Mouse (Mus musculus): ENCODE data around the gene Vps37b.

Gene Vps37b

GRCm38 (mm10) chr5:124045453-124046010, 13.5 kb upstream of the Vps37b start:
- peak; percentile 68 to 79 for DNase-seq

DNA sequence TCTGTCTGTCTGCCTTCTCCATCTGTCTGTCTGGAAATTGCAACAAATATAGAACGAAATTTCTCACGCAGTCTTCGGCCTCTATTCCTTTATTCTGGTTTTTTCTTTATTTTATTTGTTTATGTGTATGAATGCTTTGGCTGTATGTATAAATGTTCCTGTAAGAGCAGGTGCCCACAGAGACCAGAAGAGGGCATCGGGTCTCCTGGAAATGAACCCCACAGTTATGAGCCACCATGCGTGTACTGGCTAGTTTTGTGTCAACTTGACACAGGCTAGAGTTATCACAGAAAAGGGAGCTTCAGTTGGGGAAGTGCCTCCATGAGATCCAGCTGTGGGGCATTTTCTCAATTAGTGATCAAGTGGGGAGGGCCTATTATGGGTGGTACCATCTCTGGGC, 11.9 kb upstream of the Vps37b start:
- no peak for DNase-seq

- DNase-seq = peak; percentile 79 to 88
Observed at GRCm38 (mm10) chr5:124043212-124043978, 11.3 kb upstream of the Vps37b start.

DNA sequence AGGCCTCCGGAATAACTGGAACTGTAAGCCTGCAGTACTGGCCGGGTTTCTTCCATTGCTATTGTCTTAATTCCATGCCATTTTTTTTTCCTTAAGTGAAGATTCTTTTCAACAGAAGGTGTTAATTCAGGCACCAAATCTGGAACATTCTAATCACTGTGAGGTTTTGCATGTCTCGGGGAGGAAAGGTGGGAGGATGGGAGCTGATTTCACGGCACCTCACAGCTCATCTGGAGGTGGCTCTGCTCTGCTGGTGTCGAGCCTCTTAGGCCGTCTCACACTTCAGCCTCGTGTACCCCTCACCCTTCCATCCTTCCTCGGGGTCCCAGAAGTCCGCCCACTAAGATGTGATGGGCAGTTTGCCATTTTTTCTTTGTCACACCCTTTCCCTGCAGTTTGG, 9.0 kb upstream of the Vps37b start:
- no peak for DNase-seq

DNA sequence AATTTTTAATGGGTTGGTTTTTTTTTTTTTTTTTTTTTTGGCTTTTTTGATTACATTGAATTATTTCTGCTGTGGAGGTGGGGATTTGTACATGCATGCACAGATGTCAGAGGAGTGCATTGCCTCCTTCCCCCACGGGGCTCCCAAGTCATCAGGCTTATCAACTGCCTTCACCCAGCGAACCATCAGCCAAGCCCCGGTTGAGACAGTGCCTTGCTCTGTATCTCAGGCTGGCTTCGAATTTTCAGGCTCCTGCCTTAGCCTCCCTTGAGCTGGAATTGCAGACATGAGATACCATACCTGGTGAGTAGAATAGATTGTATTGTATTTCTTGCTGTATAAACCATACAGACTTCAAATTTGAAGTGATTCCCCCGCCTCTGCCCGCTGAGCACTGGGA, 7.5 kb upstream of the Vps37b start:
- no peak for DNase-seq

DNA sequence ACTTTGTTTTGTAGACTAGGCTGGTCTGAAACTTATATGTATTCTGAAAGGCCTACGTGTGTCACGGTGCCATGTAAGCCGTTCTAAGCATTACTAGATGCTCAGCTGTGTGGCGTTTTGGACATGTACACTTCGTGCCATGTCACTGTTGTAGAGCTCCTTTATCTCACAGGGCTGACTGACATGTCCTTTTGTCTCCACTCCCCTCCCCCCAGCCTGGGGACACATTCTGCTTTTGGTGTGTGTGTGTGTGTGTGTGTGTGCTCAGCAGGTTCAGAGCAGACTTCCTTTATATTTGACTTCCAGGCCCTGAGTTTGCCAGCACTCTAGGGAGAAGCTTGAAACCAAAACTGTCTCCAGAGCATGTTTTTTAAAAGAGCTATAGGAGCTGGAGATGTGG, 4.8 kb upstream of the Vps37b start:
- no peak for DNase-seq

DNA sequence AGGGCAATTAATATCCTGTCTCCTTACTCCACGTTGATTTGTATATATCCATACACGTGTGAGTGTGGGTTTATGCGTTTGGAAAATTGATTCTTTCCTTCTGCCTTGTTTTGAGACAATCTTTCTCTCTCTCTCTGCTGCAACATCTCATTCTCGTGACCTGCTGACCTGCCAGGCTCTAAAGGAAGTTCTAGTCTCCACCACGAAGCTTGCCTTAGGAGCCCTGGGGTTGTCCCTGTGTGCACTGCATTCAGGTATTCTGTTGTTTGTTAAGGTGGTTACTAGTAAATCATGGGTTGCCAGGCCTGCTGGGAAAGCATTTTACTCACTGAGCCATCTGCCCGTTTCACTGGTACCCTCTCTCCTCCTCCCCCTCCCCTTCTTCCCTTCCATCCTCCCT, 4.3 kb upstream of the Vps37b start:
- no peak for DNase-seq

DNA sequence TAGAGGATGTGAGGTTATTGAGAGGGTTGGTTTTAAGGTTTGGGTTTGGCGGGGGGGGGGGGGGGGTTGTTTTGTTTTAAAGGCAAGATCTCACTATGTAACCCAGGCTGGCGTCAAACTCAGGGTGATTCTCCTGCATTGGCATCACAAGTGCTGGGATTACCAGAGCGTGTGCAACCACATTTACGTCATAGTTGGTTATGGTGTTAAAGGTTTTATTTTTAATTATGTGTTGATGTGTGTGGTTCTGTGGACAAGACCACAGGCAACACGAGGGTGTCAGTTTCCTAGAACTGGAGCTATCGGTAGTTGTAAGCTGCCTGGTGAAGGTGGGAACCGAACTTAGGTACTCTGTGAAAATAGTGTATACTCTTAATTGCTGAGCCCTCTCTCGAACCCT, 3.7 kb upstream of the Vps37b start:
- no peak for DNase-seq

- no peak for DNase-seq
Observed at GRCm38 (mm10) chr5:124035406-124035805, 3.3 kb upstream of the Vps37b start.

GRCm38 (mm10) chr5:124034471-124034870, 2.4 kb upstream of the Vps37b start:
- DNase-seq = no peak

DNA sequence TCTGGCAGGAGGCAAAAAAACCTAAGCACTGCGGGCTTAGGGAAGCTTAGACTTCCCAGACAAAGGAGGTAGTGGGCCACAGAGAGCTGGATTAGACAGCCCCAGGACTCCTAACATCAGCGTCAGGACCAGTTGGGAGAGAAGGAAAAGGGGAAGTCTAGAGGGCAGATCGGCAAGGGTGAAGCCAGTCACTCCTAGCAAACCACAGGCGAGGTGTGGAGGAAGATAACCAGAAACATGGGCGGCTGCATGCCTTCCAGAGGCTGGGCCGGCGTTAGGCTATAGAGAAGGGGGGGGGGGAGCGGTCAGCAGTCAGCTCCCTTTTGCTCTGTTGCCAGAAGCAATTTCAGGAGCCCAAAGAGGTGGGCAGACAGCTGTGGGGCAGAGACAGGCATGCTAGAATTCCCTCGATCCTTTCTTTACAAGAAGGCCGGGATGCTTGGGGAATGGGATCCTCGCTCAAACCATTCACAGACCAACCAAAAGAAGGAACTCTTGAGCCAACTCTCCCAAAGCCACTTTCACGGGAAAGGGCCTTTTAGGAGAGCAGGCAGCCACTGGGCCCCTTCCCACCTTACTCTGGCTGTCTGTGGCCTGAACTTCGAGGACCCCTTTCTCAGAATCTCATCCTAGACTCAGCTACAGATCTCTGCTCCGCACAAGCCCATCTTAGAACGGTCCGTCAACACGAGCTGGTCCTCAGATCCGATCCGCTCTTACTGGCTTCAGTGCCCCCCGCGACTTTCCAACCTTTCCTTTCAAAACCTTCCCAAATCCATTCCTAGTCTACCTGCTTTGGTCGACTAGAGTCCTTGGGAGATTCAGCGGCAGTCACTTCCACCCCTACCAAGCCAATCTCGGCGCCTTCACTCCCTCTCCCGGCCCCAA, 758 bp downstream of the Vps37b start:
- DNase-seq = peak in 1 of 2 experiments; percentile 57

DNA sequence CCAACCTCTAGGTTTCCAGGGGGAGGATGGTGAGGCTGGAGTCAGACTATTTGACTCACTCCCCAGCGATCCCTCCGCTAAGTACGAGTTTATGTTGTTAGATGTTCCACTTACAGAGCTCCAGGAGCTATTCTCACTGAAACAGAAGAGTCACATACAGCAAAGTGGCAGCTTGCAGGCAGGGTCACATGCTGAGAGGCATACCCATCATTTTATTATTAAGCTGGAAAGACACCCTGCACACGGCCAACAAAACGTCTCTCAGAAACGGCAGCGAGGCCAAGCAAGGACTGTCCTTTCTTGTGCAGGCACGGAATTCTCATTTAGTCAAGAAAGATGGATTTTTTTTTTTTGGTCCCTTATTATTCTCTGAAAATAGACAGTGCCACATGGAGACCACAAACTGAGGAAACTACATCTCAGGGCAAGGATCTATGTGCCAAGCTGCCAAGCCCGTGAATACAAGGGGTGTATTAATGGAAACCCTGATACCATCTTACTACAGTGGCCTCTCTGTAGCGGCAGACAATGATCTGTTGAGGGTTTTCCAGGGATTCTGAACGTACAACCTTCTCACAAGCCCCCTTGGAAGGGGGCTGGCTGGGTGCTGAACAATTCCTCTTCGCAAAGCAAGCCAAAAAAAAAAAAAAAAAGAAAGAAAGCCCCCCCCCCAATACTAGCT, 1.5 kb downstream of the Vps37b start:
- DNase-seq = peak; percentile 58 to 62

DNA sequence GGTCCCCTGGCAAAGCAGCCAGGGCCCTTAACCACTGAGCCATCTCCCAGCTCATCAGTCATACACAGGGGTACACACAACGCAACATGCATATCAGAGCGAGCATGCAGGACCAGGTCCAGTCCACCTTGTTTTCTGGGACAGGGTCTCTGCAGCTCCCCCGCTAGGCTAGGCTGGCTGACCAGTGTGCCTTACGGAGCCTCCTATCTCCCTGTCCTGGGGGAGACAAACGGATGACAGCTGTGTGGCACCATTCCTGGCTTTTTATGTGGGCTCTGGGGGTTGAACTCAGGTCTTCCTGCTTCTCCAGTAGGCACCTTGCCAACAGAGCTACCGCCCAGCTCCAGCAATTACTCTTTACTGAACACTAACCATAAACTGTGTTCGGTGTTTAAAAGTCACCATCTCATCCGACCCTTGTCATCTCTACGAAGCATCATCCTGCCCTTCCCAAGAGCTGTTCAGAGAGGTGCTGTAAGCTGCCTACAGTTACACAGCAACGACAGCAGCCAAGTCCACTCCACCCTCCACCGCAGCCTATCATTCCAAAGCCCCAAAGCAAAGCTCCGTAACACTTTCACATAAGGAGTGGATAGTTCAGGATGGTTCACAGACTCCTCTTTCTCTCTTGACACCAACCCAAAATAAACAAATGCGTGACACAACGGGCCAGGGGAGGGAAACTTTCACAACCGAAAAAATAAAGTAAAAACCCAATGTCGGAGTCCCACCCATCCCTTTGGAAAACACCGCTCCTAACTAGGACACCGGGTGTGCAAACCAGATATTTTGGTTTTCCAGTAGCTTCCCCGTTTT, 2.6 kb downstream of the Vps37b start:
- DNase-seq = peak in 1 of 2 experiments; percentile 38

- peak in 1 of 2 experiments; percentile 2 for DNase-seq
Observed at GRCm38 (mm10) chr5:124028680-124029079, 3.4 kb downstream of the Vps37b start.

DNA sequence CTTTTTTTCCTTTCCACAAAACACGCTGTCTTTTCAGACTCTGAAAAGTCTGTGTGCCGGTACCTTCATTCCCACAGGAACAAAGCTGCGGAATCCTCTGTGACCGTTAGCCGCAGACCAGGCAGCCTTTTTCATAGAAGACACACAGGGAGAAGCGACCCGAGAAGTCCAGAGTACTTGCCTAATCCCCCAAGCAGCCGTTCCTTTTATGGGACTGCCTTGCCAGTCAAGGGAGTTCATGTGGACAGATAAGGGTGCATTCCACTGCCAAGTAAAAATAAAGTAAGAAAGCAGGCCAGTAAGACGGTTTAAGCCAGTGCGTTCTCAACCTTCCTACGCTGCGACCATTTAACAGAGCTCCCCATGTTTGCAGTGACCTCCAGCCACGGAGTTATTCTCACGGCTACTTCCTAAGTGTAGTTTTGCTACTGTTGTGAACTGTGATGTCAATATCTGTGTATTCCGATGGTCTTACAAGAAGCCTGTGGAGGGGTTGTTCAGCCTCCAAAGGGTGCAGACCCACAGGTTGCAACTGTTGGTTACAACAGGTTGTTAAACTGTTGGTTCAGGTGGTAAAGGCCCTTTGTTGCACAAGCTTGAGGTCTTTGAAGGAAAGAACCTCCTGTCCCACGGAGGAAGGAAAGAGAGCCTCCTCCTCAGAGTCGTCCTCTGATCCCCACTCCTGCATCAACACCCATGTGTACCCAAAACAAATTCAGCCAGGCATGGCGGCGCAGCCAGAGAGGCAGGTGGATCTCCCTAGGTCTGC, 4.2 kb downstream of the Vps37b start:
- DNase-seq = peak in 1 of 2 experiments; percentile 11

DNA sequence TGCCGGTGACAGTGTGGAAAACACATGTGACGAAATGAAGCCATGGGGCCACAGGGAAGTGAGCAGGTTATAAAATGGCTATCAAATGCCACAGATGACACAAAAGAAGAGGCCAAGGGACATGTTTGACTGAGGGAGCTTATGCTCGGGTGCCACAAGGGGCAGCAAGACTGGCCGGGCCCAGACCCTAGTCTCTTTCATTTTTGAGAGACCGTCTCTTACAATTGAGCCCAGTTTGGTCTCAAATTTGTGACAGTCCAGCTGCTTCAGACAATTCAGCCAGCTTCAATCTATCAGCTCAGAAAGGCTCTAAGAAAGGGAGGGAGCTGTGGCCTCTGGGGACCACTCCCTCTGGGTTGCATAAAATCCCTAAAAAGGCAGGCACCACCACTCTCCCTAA, 5.5 kb downstream of the Vps37b start:
- DNase-seq = no peak

GRCm38 (mm10) chr5:124025587-124026441, 6.3 kb downstream of the Vps37b start:
- peak; percentile 39 to 50 for DNase-seq

DNA sequence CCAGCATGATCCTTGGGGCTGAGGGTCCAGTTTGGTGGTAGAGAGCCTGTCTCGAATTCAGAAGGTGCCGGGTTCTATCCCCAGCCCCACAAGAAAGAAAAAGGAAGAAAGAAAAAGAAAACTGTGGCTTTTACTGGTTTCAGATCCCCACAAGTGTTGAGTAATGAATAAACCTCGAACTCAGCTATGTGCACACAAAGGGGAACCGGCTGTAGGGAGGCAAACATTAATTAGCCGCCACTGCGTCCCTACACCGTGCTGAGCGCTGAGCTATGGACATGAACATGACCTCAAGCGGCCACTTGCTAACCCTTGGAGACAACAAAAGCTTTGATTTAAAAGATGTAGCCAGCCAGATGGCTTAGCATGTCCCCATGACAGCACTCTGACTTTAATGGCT, 6.9 kb downstream of the Vps37b start:
- peak in 1 of 2 experiments; percentile 14 for DNase-seq

DNA sequence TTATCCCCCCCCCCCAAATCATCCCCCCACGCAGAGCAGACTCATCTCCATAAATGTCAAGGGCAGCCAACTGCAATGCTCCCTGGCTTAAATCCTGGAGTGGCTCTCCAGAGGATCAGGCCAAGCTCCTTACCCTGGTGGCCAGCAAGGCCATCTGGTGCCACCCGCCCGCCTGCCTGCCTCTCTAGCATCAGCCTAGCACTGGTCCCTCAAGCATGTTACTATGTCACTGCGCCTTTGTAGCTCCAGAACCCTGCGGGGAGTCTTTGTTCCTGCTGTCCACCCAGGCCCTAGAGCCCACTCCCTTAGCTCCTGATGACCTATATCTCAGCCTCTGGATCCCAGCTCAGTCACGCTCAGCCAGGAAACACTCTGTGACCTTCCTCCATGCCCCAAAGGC, 7.4 kb downstream of the Vps37b start:
- DNase-seq = peak; percentile 74 to 79

DNA sequence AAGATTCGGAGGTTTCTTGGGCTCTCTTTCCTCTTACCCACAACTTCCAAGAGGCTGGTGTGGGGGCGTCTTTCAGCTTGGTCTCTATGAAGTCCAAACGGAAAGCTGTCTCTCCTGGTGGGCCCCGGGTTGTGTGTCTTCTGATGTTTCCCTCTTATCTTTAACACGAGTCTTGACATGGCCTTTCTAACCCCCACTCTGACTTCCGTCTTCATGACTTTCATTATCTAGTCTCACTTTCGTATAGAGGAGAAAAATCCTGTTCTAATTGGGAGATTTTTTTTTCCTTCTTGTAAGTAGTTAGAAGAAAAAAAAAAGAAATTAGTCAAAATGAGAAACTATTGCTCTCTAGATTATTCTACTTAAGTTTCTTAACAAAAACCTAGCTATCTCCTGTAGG, 9.7 kb downstream of the Vps37b start:
- DNase-seq = no peak

Data from cerebellum, postnatal 14 days (tissue).